Mouse (Mus musculus): ENCODE measurements at regions not wholly inside any gene's neighbourhood (a gene's known extent, or its start where the extent isn't known, plus 50 kb on each side); places are given as distances from the start of the nearest gene placed in this dataset.
"Not testable (repeated sequence)": the region's sequence is repeated elsewhere in the genome, so short reads cannot be mapped to it uniquely, and the experiment has no call there.

- Histone ChIP-seq H3K27ac (ENCODE audit: low read depth, low read length) (no peak overlapping the region), H3K9me3 (replicated peaks; ENCODE audit: control insufficient read depth, low read length) (no peaks in the 10 kb centered on the region), H3K4me1 (ENCODE audit: control insufficient read depth, insufficient read depth, low read length) (no peaks in the 10 kb centered on the region), H3K9ac (ENCODE audit: low read depth, low read length) (no peak overlapping the region), H3K4me3 (ENCODE audit: low read depth, low read length) (no peak overlapping the region), H3K36me3 (ENCODE audit: control insufficient read depth, insufficient read depth, low read length) (no peaks in the 10 kb centered on the region), H3K4me2 (no peak overlapping the region), H3K27me3 (ENCODE audit: control insufficient read depth, insufficient read depth, low read length) (no peaks in the 10 kb centered on the region)
- ATAC-seq (replicated peaks; ENCODE audit: insufficient number of reproducible peaks, low FRiP score, low TSS enrichment) = no peak
- 77% methylated on average over 3 of the region's 3 CpGs for WGBS (ENCODE audit: insufficient replicate concordance)
Observed at GRCm38 (mm10) chr15:43735697-43736096, 3601.5 kb downstream of the 9330182O14Rik start.

GRCm38 (mm10) chr15:43758256-43758655 is 3624.1 kb downstream of the 9330182O14Rik start:
- WGBS (ENCODE audit: insufficient replicate concordance) = 23% methylated on average over 3 of the region's 3 CpGs
- H3K9me3 ChIP-seq (replicated peaks; ENCODE audit: control insufficient read depth, low read length) = no peaks in the 10 kb centered on the region
- no peaks in the 10 kb centered on the region for H3K27me3 ChIP-seq (ENCODE audit: control insufficient read depth, insufficient read depth, low read length)
- no peak overlapping the region for H3K9ac ChIP-seq (ENCODE audit: low read depth, low read length)
- no peak for ATAC-seq (replicated peaks; ENCODE audit: insufficient number of reproducible peaks, low FRiP score, low TSS enrichment)
- no peaks in the 10 kb centered on the region for H3K4me1 ChIP-seq (ENCODE audit: control insufficient read depth, insufficient read depth, low read length)
- no peak overlapping the region for H3K4me3 ChIP-seq (ENCODE audit: low read depth, low read length)
- H3K4me2 ChIP-seq = no peak overlapping the region
- no peak overlapping the region for H3K27ac ChIP-seq (ENCODE audit: low read depth, low read length)
- H3K36me3 ChIP-seq (ENCODE audit: control insufficient read depth, insufficient read depth, low read length) = no peaks in the 10 kb centered on the region

GRCm38 (mm10) chr15:43764606-43765005 is 3630.4 kb downstream of the 9330182O14Rik start:
- Histone ChIP-seq H3K4me2 (no peak overlapping the region), H3K27me3 (ENCODE audit: control insufficient read depth, insufficient read depth, low read length) (no peaks in the 10 kb centered on the region), H3K4me1 (ENCODE audit: control insufficient read depth, insufficient read depth, low read length) (no peaks in the 10 kb centered on the region), H3K9me3 (replicated peaks; ENCODE audit: control insufficient read depth, low read length) (no peaks in the 10 kb centered on the region), H3K4me3 (ENCODE audit: low read depth, low read length) (no peak overlapping the region), H3K36me3 (ENCODE audit: control insufficient read depth, insufficient read depth, low read length) (no peaks in the 10 kb centered on the region), H3K9ac (ENCODE audit: low read depth, low read length) (no peak overlapping the region), H3K27ac (ENCODE audit: low read depth, low read length) (no peak overlapping the region)
- WGBS (ENCODE audit: insufficient replicate concordance) = 80% methylated on average over 2 of the region's 2 CpGs
- ATAC-seq (replicated peaks; ENCODE audit: insufficient number of reproducible peaks, low FRiP score, low TSS enrichment) = no peak

GRCm38 (mm10) chr15:43772718-43773117 is 3638.6 kb downstream of the 9330182O14Rik start:
- ATAC-seq (replicated peaks; ENCODE audit: insufficient number of reproducible peaks, low FRiP score, low TSS enrichment) = no peak
- Histone ChIP-seq H3K9me3 (replicated peaks; ENCODE audit: control insufficient read depth, low read length) (no peaks in the 10 kb centered on the region), H3K27me3 (ENCODE audit: control insufficient read depth, insufficient read depth, low read length) (no peaks in the 10 kb centered on the region), H3K4me3 (ENCODE audit: low read depth, low read length) (no peak overlapping the region), H3K27ac (ENCODE audit: low read depth, low read length) (no peak overlapping the region), H3K9ac (ENCODE audit: low read depth, low read length) (no peak overlapping the region), H3K4me1 (ENCODE audit: control insufficient read depth, insufficient read depth, low read length) (no peaks in the 10 kb centered on the region), H3K36me3 (ENCODE audit: control insufficient read depth, insufficient read depth, low read length) (no peaks in the 10 kb centered on the region), H3K4me2 (no peak overlapping the region)
- WGBS (ENCODE audit: insufficient replicate concordance) = 26% methylated on average over 3 of the region's 3 CpGs

GRCm38 (mm10) chr15:43782126-43782632 is 3648.0 kb downstream of the 9330182O14Rik start:
- H3K27ac ChIP-seq (ENCODE audit: low read depth, low read length); H3K36me3 ChIP-seq (ENCODE audit: control insufficient read depth, insufficient read depth, low read length); ATAC-seq (replicated peaks; ENCODE audit: insufficient number of reproducible peaks, low FRiP score, low TSS enrichment); H3K27me3 ChIP-seq (ENCODE audit: control insufficient read depth, insufficient read depth, low read length); H3K9me3 ChIP-seq (replicated peaks; ENCODE audit: control insufficient read depth, low read length); H3K4me1 ChIP-seq (ENCODE audit: control insufficient read depth, insufficient read depth, low read length); H3K9ac ChIP-seq (ENCODE audit: low read depth, low read length); H3K4me3 ChIP-seq (ENCODE audit: low read depth, low read length); H3K4me2 ChIP-seq: not testable (repeated sequence)
- WGBS (ENCODE audit: insufficient replicate concordance) = 80% methylated on average over 3 of the region's 3 CpGs

GRCm38 (mm10) chr15:43784171-43784570 is 3650.0 kb downstream of the 9330182O14Rik start:
- Histone ChIP-seq H3K4me2 (no peak overlapping the region), H3K27me3 (ENCODE audit: control insufficient read depth, insufficient read depth, low read length) (no peaks in the 10 kb centered on the region), H3K9me3 (replicated peaks; ENCODE audit: control insufficient read depth, low read length) (no peaks in the 10 kb centered on the region), H3K4me3 (ENCODE audit: low read depth, low read length) (no peak overlapping the region), H3K36me3 (ENCODE audit: control insufficient read depth, insufficient read depth, low read length) (no peaks in the 10 kb centered on the region), H3K9ac (ENCODE audit: low read depth, low read length) (no peak overlapping the region), H3K4me1 (ENCODE audit: control insufficient read depth, insufficient read depth, low read length) (no peaks in the 10 kb centered on the region), H3K27ac (ENCODE audit: low read depth, low read length) (no peak overlapping the region)
- ATAC-seq (replicated peaks; ENCODE audit: insufficient number of reproducible peaks, low FRiP score, low TSS enrichment) = no peak
- 75% methylated on average over 3 of the region's 3 CpGs for WGBS (ENCODE audit: insufficient replicate concordance)

GRCm38 (mm10) chr15:43803342-43803741 is 3669.2 kb downstream of the 9330182O14Rik start:
- Histone ChIP-seq H3K9me3 (replicated peaks; ENCODE audit: control insufficient read depth, low read length) (no peaks in the 10 kb centered on the region), H3K4me1 (ENCODE audit: control insufficient read depth, insufficient read depth, low read length) (no peaks in the 10 kb centered on the region), H3K36me3 (ENCODE audit: control insufficient read depth, insufficient read depth, low read length) (no peaks in the 10 kb centered on the region), H3K9ac (ENCODE audit: low read depth, low read length) (no peak overlapping the region), H3K27ac (ENCODE audit: low read depth, low read length) (no peak overlapping the region), H3K4me2 (no peak overlapping the region), H3K27me3 (ENCODE audit: control insufficient read depth, insufficient read depth, low read length) (no peaks in the 10 kb centered on the region), H3K4me3 (ENCODE audit: low read depth, low read length) (no peak overlapping the region)
- 79% methylated on average over 4 of the region's 4 CpGs for WGBS (ENCODE audit: insufficient replicate concordance)
- no peak for ATAC-seq (replicated peaks; ENCODE audit: insufficient number of reproducible peaks, low FRiP score, low TSS enrichment)

Measured in heart, embryonic 11.5 days (tissue).